15 mouse cellular contexts compared by ENCODE assay signal in the genomic region with DNA sequence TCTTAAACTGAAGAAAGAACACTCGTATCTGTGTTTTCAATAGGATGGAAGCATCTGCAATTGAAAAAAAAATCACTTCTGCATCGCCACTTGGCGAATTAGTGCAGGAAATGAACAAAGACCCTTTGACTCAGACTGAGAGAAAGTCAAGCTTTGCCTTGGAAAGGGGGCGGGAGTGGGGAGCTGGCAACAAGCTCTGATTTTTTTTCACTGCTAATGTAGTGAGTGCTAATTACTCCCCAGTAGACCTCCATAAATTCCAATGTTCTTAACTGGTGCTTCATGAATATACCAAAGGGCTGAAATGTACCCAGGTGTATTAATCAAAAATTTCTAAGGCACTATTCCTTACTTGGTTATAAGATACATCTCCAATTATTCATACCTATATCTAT.
DNase-seq lines count a peak whose midpoint lies in the region; ATAC-seq lines count a peak whose summit lies in the region.
"Had no signal": no experiment of that assay in that cellular context is flagged by ENCODE, and none has a peak within 500 bp of the region (broad histone marks: within the 10 kb centered on the region; RNA-seq: fewer than 3 reads in every experiment).

No protein-coding gene starts in this region.

- WGBS in midbrain, embryonic 13.5 days = 47% methylated on average over 4 of the region's 4 CpGs
- 58% methylated on average over 4 of the region's 4 CpGs for WGBS in midbrain, embryonic 11.5 days
- WGBS in forebrain, embryonic 13.5 days = 9% methylated on average over 4 of the region's 4 CpGs
- WGBS in limb, embryonic 10.5 days = 70% methylated on average over 4 of the region's 4 CpGs
- WGBS in neural tube, embryonic 13.5 days = 34% methylated on average over 4 of the region's 4 CpGs

- no peaks in the 10 kb centered on the region for H3K27me3 ChIP-seq in midbrain, embryonic 13.5 days
- H3K27me3 ChIP-seq in midbrain, embryonic 11.5 days (ENCODE audit: control insufficient read depth, insufficient read depth, low read length) = no peaks in the 10 kb centered on the region
- no peaks in the 10 kb centered on the region for H3K27me3 ChIP-seq in forebrain, embryonic 13.5 days
- H3K27me3 ChIP-seq in limb, embryonic 10.5 days (ENCODE audit: low read depth, poor library complexity, severe bottlenecking) = no peaks in the 10 kb centered on the region
- H3K27me3 ChIP-seq in neural tube, embryonic 13.5 days = no peaks in the 10 kb centered on the region
- H3K27me3 ChIP-seq: heart, embryonic 15.5 days had no signal

- DNase-seq in midbrain, embryonic 11.5 days (ENCODE audit: low spot score, missing footprints) = no peak
- DNase-seq in limb, embryonic 10.5 days (ENCODE audit: low spot score) = no peak
- DNase-seq in left cerebral cortex, postnatal 14 days (ENCODE audit: low spot score in 2 of 2) = no peak
- no peak for DNase-seq in adrenal gland, postnatal 10 days
- DNase-seq: cerebellum, adult 9-10 months; embryo, embryonic 11 days; heart, adult 11 months; kidney, postnatal 25 days; lung, adult 2 months had no signal

- H3K27ac ChIP-seq in midbrain, embryonic 13.5 days = peak overlapping the region; percentile 48
- no peak overlapping the region for H3K27ac ChIP-seq in midbrain, embryonic 11.5 days (ENCODE audit: low read depth, low read length)
- H3K27ac ChIP-seq in forebrain, embryonic 13.5 days = no peak overlapping the region
- H3K27ac ChIP-seq in limb, embryonic 10.5 days = peak overlapping the region; percentile 38
- peak overlapping the region; percentile 95 for H3K27ac ChIP-seq in neural tube, embryonic 13.5 days (replicated peaks)
- H3K27ac ChIP-seq: heart, embryonic 15.5 days had no signal

- H3K4me2 ChIP-seq in midbrain, embryonic 13.5 days (replicated peaks) = no peak overlapping the region
- H3K4me2 ChIP-seq in midbrain, embryonic 11.5 days = no peak overlapping the region
- H3K4me2 ChIP-seq in forebrain, embryonic 13.5 days = peak overlapping the region; percentile 7; the same call in 1 of the 2 replicates
- H3K4me2 ChIP-seq in neural tube, embryonic 13.5 days = peak overlapping the region; percentile 37
- H3K4me2 ChIP-seq: heart, embryonic 15.5 days had no signal

- H3K9ac ChIP-seq in midbrain, embryonic 13.5 days (replicated peaks) = no peak overlapping the region; the same call in 1 of the 2 replicates
- no peak overlapping the region for H3K9ac ChIP-seq in midbrain, embryonic 11.5 days (ENCODE audit: low read length)
- H3K9ac ChIP-seq in forebrain, embryonic 13.5 days = no peak overlapping the region
- peak overlapping the region; percentile 58; the same call in 1 of the 2 replicates for H3K9ac ChIP-seq in neural tube, embryonic 13.5 days
- H3K9ac ChIP-seq: heart, embryonic 15.5 days had no signal

- no peaks in the 10 kb centered on the region for H3K36me3 ChIP-seq in midbrain, embryonic 13.5 days
- H3K36me3 ChIP-seq in midbrain, embryonic 11.5 days (ENCODE audit: control insufficient read depth, insufficient read depth, low read length) = no peaks in the 10 kb centered on the region
- H3K36me3 ChIP-seq in forebrain, embryonic 13.5 days (ENCODE audit: poor library complexity, severe bottlenecking) = no peaks in the 10 kb centered on the region
- H3K36me3 ChIP-seq in limb, embryonic 10.5 days = no peaks in the 10 kb centered on the region
- H3K36me3 ChIP-seq in neural tube, embryonic 13.5 days = no peaks in the 10 kb centered on the region
- H3K36me3 ChIP-seq: heart, embryonic 15.5 days had no signal

- no peak overlapping the region for H3K4me3 ChIP-seq in midbrain, embryonic 13.5 days (replicated peaks)
- H3K4me3 ChIP-seq in midbrain, embryonic 11.5 days (ENCODE audit: low read depth, low read length) = no peak overlapping the region
- H3K4me3 ChIP-seq in forebrain, embryonic 13.5 days = no peak overlapping the region
- no peak overlapping the region for H3K4me3 ChIP-seq in limb, embryonic 10.5 days
- no peak overlapping the region for H3K4me3 ChIP-seq in neural tube, embryonic 13.5 days
- H3K4me3 ChIP-seq: erythroblast, embryonic 14.5 days; heart, embryonic 15.5 days had no signal

- intact Hi-C loops in left cerebral cortex, postnatal 14 days (cut with DNase I) = no loop called here

- H3K4me1 ChIP-seq in midbrain, embryonic 13.5 days (replicated peaks) = peaks cover 24% of the 10 kb centered on the region
- no peaks in the 10 kb centered on the region for H3K4me1 ChIP-seq in midbrain, embryonic 11.5 days (ENCODE audit: control insufficient read depth, insufficient read depth, low read length)
- H3K4me1 ChIP-seq in forebrain, embryonic 13.5 days = peaks cover 25% of the 10 kb centered on the region
- peaks cover 37% of the 10 kb centered on the region for H3K4me1 ChIP-seq in limb, embryonic 10.5 days
- peaks cover 34% of the 10 kb centered on the region for H3K4me1 ChIP-seq in neural tube, embryonic 13.5 days (replicated peaks)
- H3K4me1 ChIP-seq: heart, embryonic 15.5 days had no signal

- H3K9me3 ChIP-seq in midbrain, embryonic 13.5 days = no peaks in the 10 kb centered on the region
- H3K9me3 ChIP-seq in midbrain, embryonic 11.5 days (ENCODE audit: control insufficient read depth, low read length) = no peaks in the 10 kb centered on the region
- no peaks in the 10 kb centered on the region for H3K9me3 ChIP-seq in forebrain, embryonic 13.5 days (replicated peaks)
- H3K9me3 ChIP-seq in limb, embryonic 10.5 days (replicated peaks) = no peaks in the 10 kb centered on the region
- H3K9me3 ChIP-seq in neural tube, embryonic 13.5 days = no peaks in the 10 kb centered on the region
- H3K9me3 ChIP-seq: heart, embryonic 15.5 days had no signal

- 0 out of 2 replicates have a peak, but pooled peaks have one; percentile 41 for ATAC-seq in midbrain, embryonic 13.5 days
- ATAC-seq in midbrain, embryonic 11.5 days (ENCODE audit: low FRiP score) = no peak
- peak; percentile 54 for ATAC-seq in forebrain, embryonic 13.5 days
- 0 out of 2 replicates have a peak, but pooled peaks have one; percentile 29 for ATAC-seq in neural tube, embryonic 13.5 days (ENCODE audit: low read depth)
- ATAC-seq: activated CD4-positive, CD25-positive, alpha-beta regulatory T cell, adult 4 months had no signal

Comparison
In these comparisons a context has a peak if more than half of its experiments do, and no peak if none do; other contexts are left out.
1. H3K27ac ChIP-seq: peak in midbrain, embryonic 13.5 days (single experiment), limb, embryonic 10.5 days (single experiment) and neural tube, embryonic 13.5 days (single experiment); none in midbrain, embryonic 11.5 days (single experiment) and forebrain, embryonic 13.5 days (single experiment).
2. H3K4me2 ChIP-seq: peak in forebrain, embryonic 13.5 days (single experiment) and neural tube, embryonic 13.5 days (single experiment); none in midbrain, embryonic 13.5 days (single experiment) and midbrain, embryonic 11.5 days (single experiment).